Mouse (Mus musculus): Measurements from ENCODE around the gene Mettl13. TPM values are rescaled to one million over a fixed set of nuclear protein-coding genes. Genes with fewer than 3 reads are reported as not detected.

The Mettl13 gene
- 8.5 and 8.6 TPM in 2 replicates for polyA plus RNA-seq (2015; fragmentation: Nextera tagmentation; extraction: Ambion mirVana)

DNA sequence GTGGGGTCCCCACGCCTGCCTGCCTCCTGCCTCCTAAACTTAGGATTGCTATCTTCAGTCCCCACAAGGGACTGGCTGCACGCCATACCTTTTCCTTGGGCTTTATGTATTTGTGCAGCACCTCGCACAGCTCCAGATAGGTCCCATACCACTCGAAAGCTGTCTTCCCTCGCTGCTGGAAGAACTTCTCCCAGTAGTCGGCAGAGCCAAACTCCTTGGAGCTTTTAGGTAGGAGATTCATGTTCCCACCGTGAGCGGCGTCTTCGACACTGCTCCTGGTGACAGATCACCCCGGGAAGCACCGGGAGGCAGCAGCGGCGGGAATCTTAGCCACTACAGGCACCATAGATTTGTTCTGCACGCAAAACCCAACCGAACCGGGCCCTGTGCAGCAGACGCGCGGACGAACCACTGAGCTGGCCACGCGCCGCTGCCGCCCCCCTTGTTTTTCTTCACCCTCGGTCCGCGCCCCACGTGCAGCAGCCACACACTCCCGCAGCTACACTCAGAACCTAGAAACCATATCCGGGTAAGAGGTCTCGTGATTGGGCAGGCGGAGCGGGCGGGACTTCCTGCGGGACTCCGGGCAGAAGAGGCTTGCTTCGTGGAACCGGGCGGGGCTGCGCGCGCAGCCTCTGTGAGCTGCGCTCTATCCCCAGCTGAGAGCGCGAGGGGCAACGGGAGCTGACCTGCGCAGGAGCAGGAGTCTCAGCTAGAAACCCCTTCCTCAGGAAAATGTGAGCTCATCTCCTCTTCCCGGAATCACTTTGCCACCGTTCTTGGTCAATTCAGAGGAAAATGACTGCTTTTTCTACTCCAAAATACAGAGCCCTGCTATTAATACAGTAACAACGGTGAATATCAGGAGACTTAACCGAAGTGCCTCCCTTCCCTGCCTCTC lies at the start of gene Mettl13:
Gene Mettl13 (minus strand): TSS at position 536 of the 901 bp plus-strand sequence.

DNA sequence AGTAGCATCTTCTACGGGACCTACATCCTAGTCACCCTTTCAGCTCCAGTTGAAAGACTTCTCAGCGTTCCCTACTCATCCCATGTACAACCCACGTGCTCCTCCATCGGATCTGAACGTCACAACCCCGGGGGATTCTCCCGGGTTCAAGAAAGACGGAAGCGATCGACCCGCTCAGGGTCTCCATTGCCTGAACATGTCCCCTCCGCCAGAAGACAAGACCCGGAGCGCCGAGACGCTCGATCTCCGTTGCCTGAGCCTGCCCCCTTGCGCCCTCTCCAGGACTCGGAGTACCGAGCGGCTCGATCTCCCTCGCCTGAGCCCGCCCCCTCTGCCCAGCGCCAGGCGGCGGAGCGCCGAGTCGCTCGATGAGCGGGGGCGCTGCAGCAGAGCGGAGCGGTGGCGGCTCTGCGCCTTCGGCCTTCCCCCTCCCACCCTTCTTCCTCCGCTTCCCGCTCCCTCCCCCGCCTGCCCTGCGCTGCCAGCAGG lies 22.0 kb upstream of the Mettl13 start, which contains the start of gene Vamp4:
Gene Vamp4 (plus strand): TSS at position 256 of the 489 bp plus-strand sequence.

Other genes starting within 250 kb of the Mettl13 start
- gene Dnm3, start 70.5 kb downstream of the Mettl13 start, polyA plus RNA-seq (2015; fragmentation: Nextera tagmentation; extraction: Ambion mirVana): 3.2 and 3.5 TPM in 2 replicates
- gene Vamp4, start 22.0 kb upstream of the Mettl13 start, polyA plus RNA-seq (2015; fragmentation: Nextera tagmentation; extraction: Ambion mirVana): 34.2 and 40.1 TPM in 2 replicates
- 0.26 and 0.29 TPM in 2 replicates for gene Myoc, start 90.6 kb upstream of the Mettl13 start, polyA plus RNA-seq (2015; fragmentation: Nextera tagmentation; extraction: Ambion mirVana)
- not detected in 2 replicates for gene Myocos, start 109.7 kb upstream of the Mettl13 start, polyA plus RNA-seq (2015; fragmentation: Nextera tagmentation; extraction: Ambion mirVana)
- 63.8 and 74.3 TPM in 2 replicates for gene Prrc2c, start 192.0 kb upstream of the Mettl13 start, polyA plus RNA-seq (2015; fragmentation: Nextera tagmentation; extraction: Ambion mirVana)

Measured in urinary bladder, postnatal 0 days (tissue).